Mouse (Mus musculus) forebrain, postnatal 0 days (tissue): ENCODE data around the gene 4930430F08Rik. TPM values are rescaled to one million over a fixed set of nuclear protein-coding genes. Genes with fewer than 3 reads are reported as not detected.
A peak's percentile ranks its signal among the peaks of the same experiment; 100 is the strongest.
"Not testable (repeated sequence)": the region's sequence is repeated elsewhere in the genome, so short reads cannot be mapped to it uniquely, and the experiment has no call there.

ENCODE experiments used
- ATAC-seq: fragments of 200-750 bp; cut with Nextera tagmentation; 2 replicates; pipeline ENCODE4 v1.8.0; 2017; ENCODE audit warnings: mild to moderate bottlenecking, moderate library complexity
- DNase-seq: peaks from one replicate; pipeline ENCODE4 v3.0.0-alpha.2; 2015
- H3K27ac ChIP-seq: fragments of 300-500 bp; sonication (generic); 2 replicates; pipeline ENCODE4 v1.5.1; 2014; ENCODE audit warnings: low read depth, mild to moderate bottlenecking, antibody characterized with exemption, low read length, moderate library complexity, mixed read lengths
- H3K27me3 ChIP-seq: fragments of 300-500 bp; sonication (generic); 2 replicates; pipeline ENCODE4 v1.6.1; 2014; ENCODE audit warnings: mild to moderate bottlenecking, low read length, mixed read lengths; ENCODE audit not compliant: insufficient read depth
- H3K36me3 ChIP-seq: fragments of 300-500 bp; sonication (generic); 2 replicates; pipeline ENCODE4 v1.6.1; 2014; ENCODE audit warnings: mild to moderate bottlenecking, moderate library complexity; ENCODE audit not compliant: insufficient read depth
- H3K4me1 ChIP-seq: fragments of 300-500 bp; sonication (generic); 2 replicates; pipeline ENCODE4 v1.6.1; 2014; ENCODE audit warnings: antibody characterized with exemption; ENCODE audit not compliant: insufficient read depth
- H3K4me2 ChIP-seq: fragments of 300-500 bp; sonication (generic); 2 replicates; pipeline ENCODE4 v1.6.1; 2014; ENCODE audit warnings: low read depth, mild to moderate bottlenecking, moderate library complexity
- H3K4me3 ChIP-seq: fragments of 300-500 bp; sonication (generic); 2 replicates; pipeline ENCODE4 v1.5.1; 2014; ENCODE audit warnings: low read depth, low read length, mixed read lengths
- H3K9ac ChIP-seq: fragments of 300-500 bp; sonication (generic); 2 replicates; pipeline ENCODE4 v1.6.1; 2014; ENCODE audit warnings: mild to moderate bottlenecking
- H3K9me3 ChIP-seq: fragments of 300-500 bp; sonication (generic); 2 replicates; pipeline ENCODE4 v1.6.1; 2016; ENCODE audit warnings: low read length
- CTCF ChIP-seq: sonication (generic); IDR thresholded peaks from 2 replicates; pipeline ENCODE4 v1.5.1; 2016; ENCODE audit warnings: antibody characterized with exemption, control low read depth, low read depth
- WGBS: fragments of 180-500 bp; shearing (Covaris S2); extraction: QIAGEN DNeasy Blood & Tissue Kit; methylation state at CpG from one replicate; pipeline ENCODE4 v1.1.7; 2014; 5-methylcytosine and 5-hydroxymethylcytosine counted together
- polyA plus RNA-seq: library from polyadenylated mRNA; unstranded; fragments of >200 nt; fragmentation: Nextera tagmentation; extraction: Ambion mirVana; gene quantifications from 2 replicates; pipeline ENCODE4 v1.2.1, GENCODE M21; 2015
- total RNA-seq: library from RNA; depleted of rRNA; stranded (reverse); fragments of >200 nt; gene quantifications from 2 replicates; pipeline ENCODE4 v1.2.3, GENCODE M21; 2014; rRNA removed

Gene 4930430F08Rik
- total and polyA plus RNA-seq, 2 experiments from 2014 or later = 14.3 to 24.9 TPM

DNA sequence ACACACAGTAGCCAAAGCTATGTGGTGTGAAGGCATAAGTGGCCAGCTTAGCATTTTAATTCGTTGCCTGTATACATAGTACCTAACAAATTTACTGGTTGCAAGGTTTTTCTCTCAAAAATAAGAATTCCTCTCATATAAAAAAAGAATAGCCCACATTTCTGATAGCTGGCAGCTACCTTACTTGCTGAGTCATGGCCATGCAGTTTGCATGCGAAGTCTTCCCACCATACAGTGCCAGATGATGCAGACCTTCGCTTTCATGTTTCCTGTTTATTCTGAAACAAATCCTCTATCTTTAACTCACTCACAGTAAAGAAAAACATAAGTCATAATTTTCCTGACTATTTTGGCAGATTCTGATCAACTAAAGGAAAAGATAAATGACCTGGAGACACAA is 18.5 kb downstream of the 4930430F08Rik start:
- Histone ChIP-seq H3K4me3 (no peak overlapping the region), H3K27me3 (no peaks in the 10 kb centered on the region), H3K4me1 (no peaks in the 10 kb centered on the region), H3K27ac (no peak overlapping the region), H3K4me2 (no peak overlapping the region), H3K9ac (no peak overlapping the region), H3K9me3 (no peaks in the 10 kb centered on the region), H3K36me3 (peaks cover 44% of the 10 kb centered on the region)
- no peak for DNase-seq
- 92% methylated on average over 3 of the region's 3 CpGs for WGBS
- no peak for TF ChIP-seq CTCF
- ATAC-seq = no peak

DNA sequence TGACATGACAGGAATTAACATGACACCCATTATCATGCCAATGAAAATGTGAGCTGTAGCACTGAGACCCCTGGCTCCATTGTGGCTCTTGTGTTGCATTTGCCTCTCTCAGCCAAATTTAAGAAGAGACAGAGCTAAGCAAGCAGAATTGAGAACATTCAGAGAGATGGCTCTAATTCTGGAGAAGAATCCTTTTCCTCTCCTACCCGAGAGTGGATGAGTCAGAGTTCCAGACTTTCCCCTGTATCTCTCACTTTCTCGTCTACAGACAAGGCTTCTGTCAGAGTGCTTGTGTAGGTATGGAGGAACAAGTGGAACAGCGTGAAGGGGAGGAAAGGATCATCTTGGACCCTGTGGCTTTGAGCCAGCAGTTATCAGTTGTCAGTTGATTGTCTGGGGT is 26.1 kb downstream of the 4930430F08Rik start:
- Histone ChIP-seq H3K36me3 (peaks cover 24% of the 10 kb centered on the region), H3K27me3 (no peaks in the 10 kb centered on the region), H3K4me3 (no peak overlapping the region), H3K9ac (no peak overlapping the region), H3K27ac (no peak overlapping the region), H3K4me1 (no peaks in the 10 kb centered on the region), H3K9me3 (no peaks in the 10 kb centered on the region), H3K4me2 (no peak overlapping the region)
- ATAC-seq = no peak
- 87% methylated on average over 3 of the region's 3 CpGs for WGBS
- no peak for DNase-seq
- TF ChIP-seq CTCF = no peak

DNA sequence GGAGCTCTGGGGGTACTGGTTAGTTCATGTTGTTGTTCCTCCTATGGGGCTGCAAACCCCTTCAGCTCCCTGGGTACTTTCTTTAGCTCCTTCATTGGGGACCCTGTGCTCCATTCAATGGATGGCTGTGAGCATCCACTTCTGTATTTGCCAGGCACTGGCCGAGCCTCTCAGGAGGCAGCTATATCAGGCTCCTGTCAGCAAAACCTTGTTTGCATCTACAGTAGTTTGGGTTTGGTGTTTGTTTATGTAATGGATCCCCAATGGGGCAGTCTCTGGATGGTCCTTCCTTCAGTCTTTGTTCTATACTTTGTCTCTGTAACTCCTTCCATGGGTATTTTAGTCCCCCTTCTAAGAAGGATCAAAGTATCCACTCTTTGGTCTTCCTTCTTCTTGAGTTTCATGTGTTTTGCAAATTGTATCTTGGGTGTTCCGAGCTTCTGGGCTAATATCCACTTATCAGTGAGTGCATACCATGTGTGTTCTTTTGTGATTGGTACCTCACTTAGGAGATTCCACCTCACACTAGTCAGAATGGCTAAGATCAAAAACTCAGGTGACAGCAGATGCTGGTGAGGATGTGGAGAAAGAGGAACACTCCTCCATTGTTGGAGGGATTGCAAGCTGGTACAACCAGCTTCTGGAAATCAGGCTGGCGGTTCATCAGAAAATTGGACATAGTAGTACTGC is 29.9 kb downstream of the 4930430F08Rik start:
- not testable (repeated sequence) for H3K4me2 ChIP-seq, H3K9ac ChIP-seq, DNase-seq, H3K27ac ChIP-seq, H3K4me1 ChIP-seq, H3K9me3 ChIP-seq, H3K4me3 ChIP-seq, ATAC-seq, H3K27me3 ChIP-seq
- WGBS = 94% methylated on average over 3 of the region's 3 CpGs
- peaks cover 17% of the 10 kb centered on the region for H3K36me3 ChIP-seq

DNA sequence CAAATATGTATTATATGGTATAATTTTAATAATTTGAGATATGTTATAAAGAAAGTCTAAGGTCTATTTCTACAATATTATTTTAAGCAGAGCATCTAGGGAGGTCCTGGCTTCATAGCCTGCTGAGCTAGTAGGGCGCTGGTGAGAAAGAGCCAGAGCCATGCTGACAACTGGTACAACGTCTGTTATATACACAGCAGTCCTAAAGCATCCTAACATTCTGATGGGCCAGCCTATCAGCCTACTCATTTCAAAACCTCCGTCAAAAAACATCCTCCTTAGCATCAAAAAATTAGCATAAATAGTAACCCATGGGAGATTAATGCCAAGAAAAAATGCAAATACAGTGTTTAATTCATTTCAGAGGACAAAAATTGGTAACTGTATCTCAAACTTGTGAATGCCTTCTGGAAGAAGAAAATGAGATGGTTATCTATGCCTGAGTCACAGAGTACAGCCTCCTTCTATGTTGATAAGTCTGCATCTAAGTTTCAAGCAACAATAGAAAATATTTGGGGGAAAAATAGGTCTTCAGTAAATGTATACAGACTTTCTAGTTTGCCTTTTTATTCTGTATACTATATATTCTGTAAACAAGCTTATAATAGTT is 33.6 kb downstream of the 4930430F08Rik start:
- ATAC-seq (peak; percentile 76), DNase-seq (peak; percentile 6)
- H3K4me3 ChIP-seq = no peak overlapping the region
- H3K4me1 ChIP-seq = no peaks in the 10 kb centered on the region
- H3K9ac ChIP-seq = no peak overlapping the region
- no peaks in the 10 kb centered on the region for H3K27me3 ChIP-seq
- 0 out of 2 replicates have a peak overlapping the region, but pooled peaks have one; percentile 29 for H3K27ac ChIP-seq
- H3K4me2 ChIP-seq = no peak overlapping the region
- peaks cover 4% of the 10 kb centered on the region; the same call in 1 of the 2 replicates for H3K36me3 ChIP-seq
- H3K9me3 ChIP-seq = no peaks in the 10 kb centered on the region
- 46% methylated on average over 3 of the region's 3 CpGs for WGBS
- no peak for TF ChIP-seq CTCF

DNA sequence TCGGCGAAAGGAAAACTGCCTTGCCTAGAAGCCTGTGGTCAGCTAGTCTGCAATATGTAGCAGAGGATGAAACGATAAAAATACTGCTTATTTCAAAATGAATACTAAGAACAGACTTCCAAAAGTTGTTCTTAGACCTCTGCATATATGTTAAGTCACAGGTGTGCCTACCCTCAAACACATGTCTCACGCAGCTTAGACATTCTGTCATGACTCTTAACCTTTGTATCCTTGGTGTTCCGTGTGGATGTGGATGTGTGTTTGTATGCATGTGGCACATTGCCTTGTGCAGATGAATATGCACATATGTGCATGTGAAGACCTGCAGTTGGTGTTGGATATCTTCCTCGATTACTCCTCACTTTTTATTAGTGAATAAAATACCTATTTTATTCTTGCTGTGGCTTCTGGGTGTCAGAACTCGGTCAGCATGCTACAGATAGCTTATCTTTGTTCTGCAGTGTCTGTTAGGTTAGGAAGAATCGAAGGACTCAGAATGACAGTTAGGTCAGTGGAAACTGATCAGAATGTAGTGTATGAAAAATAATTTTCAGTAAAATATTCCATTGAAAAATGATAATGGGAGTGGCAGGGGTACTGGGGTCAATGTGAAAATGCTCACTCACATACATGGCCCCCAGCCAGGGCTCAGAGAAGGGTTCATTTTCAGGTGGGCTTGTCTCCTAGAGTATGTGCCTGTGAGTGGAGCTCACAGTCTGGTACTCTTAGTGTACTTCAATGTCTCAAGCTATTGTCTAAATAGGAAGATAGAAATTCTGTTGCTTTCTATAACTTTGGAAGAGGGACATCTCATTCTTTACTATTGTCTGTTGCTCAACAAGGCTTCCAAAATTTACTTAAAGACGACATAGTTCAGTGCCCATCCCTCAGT is 65.5 kb downstream of the 4930430F08Rik start:
- Histone ChIP-seq H3K4me3 (no peak overlapping the region), H3K9ac (no peak overlapping the region), H3K27ac (no peak overlapping the region), H3K4me1 (no peaks in the 10 kb centered on the region), H3K4me2 (no peak overlapping the region), H3K9me3 (no peaks in the 10 kb centered on the region), H3K36me3 (0 out of 2 replicates have a peak, but pooled peaks cover 4% of the 10 kb centered on the region), H3K27me3 (no peaks in the 10 kb centered on the region)
- no peak for DNase-seq
- ATAC-seq = no peak
- WGBS = 92% methylated on average over 9 of the region's 9 CpGs
- no peak for TF ChIP-seq CTCF

DNA sequence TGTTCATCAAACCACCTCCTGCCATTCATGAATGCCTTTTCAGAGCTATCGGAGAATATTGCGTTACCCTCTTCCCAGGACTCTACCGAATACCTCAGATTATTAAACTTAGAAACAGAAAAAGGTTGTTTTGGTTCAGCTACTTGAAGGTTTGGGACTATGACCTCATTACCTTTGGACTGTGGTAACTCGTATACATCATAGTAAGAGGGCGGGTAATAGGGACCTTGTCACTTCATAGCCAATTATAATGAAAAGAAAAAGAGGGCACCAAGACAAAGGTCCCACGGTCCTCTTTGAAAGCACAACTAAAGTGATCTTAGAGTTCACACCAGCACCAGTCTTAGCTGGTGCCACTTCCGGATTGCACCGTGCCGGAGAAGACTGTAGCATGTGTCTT is 67.9 kb downstream of the 4930430F08Rik start:
- 0 out of 2 replicates have a peak, but pooled peaks cover 8% of the 10 kb centered on the region for H3K36me3 ChIP-seq
- H3K4me3 ChIP-seq = no peak overlapping the region
- H3K27ac ChIP-seq = no peak overlapping the region
- no peak overlapping the region for H3K9ac ChIP-seq
- no peak for TF ChIP-seq CTCF
- H3K4me1 ChIP-seq = no peaks in the 10 kb centered on the region
- ATAC-seq (no peak), DNase-seq (no peak)
- H3K27me3 ChIP-seq = no peaks in the 10 kb centered on the region
- no peak overlapping the region for H3K4me2 ChIP-seq
- 56% methylated on average over 9 of the region's 9 CpGs for WGBS
- no peaks in the 10 kb centered on the region for H3K9me3 ChIP-seq

Other genes with a start within 250 kb of the 4930430F08Rik start
- not detected in 2 replicates for gene Gm4302, start 249.6 kb downstream of the 4930430F08Rik start, total RNA-seq
- not detected in 2 replicates for gene Gm4302, start 249.6 kb downstream of the 4930430F08Rik start, polyA plus RNA-seq
- not detected in 2 replicates for gene Gm4303, start 244.5 kb downstream of the 4930430F08Rik start, total RNA-seq
- not detected in 2 replicates for gene Gm4303, start 244.5 kb downstream of the 4930430F08Rik start, polyA plus RNA-seq
- not detected in 2 replicates for gene Gm4305, start 239.3 kb downstream of the 4930430F08Rik start, total RNA-seq
- not detected in 2 replicates for gene Gm4305, start 239.3 kb downstream of the 4930430F08Rik start, polyA plus RNA-seq
- not detected in 2 replicates for gene Gm4307, start 229.1 kb downstream of the 4930430F08Rik start, total RNA-seq
- not detected in 2 replicates for gene Gm4307, start 229.1 kb downstream of the 4930430F08Rik start, polyA plus RNA-seq
- not detected in 2 replicates for gene Gm4312, start 207.9 kb downstream of the 4930430F08Rik start, total RNA-seq
- not detected in 2 replicates for gene Gm4312, start 207.9 kb downstream of the 4930430F08Rik start, polyA plus RNA-seq
- 11.1 and 14.2 TPM in 2 replicates for gene Tmtc3, start 103.1 kb downstream of the 4930430F08Rik start, total RNA-seq
- 2.8 and 4.8 TPM in 2 replicates for gene Tmtc3, start 103.1 kb downstream of the 4930430F08Rik start, polyA plus RNA-seq
- 6.0 and 8.0 TPM in 2 replicates for gene Cep290, start 102.9 kb downstream of the 4930430F08Rik start, total RNA-seq
- gene Cep290, start 102.9 kb downstream of the 4930430F08Rik start, polyA plus RNA-seq = 2.2 and 4.0 TPM in 2 replicates
- gene 1700017N19Rik, start 61 bp upstream of the 4930430F08Rik start, total RNA-seq = not detected in 2 replicates
- gene 1700017N19Rik, start 61 bp upstream of the 4930430F08Rik start, polyA plus RNA-seq = 0.08 and 0.24 TPM in 2 replicates